Mouse (Mus musculus) neural tube, embryonic 11.5 days (tissue): ENCODE measurements around the gene Iapp. TPM values are rescaled to one million over a fixed set of nuclear protein-coding genes. Genes with fewer than 3 reads are reported as not detected.

Experiments used
- polyA plus RNA-seq: library from polyadenylated mRNA; unstranded; fragments of >200 nt; fragmentation: Nextera tagmentation; extraction: Ambion mirVana; gene quantifications from 2 replicates; pipeline ENCODE4 v1.2.1, GENCODE M21; 2014

Gene Iapp
- polyA plus RNA-seq, 1 experiment from 2014 or later = not detected

Other genes starting within 250 kb of the Iapp start
- gene Slco1a6, start 89.9 kb upstream of the Iapp start, polyA plus RNA-seq = not detected in 2 replicates
- 0.12 and 0.14 TPM in 2 replicates for gene Slco1a5, start 24.6 kb downstream of the Iapp start, polyA plus RNA-seq
- 16.6 and 22.2 TPM in 2 replicates for gene Pyroxd1, start 47.2 kb downstream of the Iapp start, polyA plus RNA-seq
- gene Recql, start 88.7 kb downstream of the Iapp start, polyA plus RNA-seq = 37.6 and 37.9 TPM in 2 replicates
- 120 and 122 TPM in 2 replicates for gene Golt1b, start 88.8 kb downstream of the Iapp start, polyA plus RNA-seq
- gene Spx, start 115.0 kb downstream of the Iapp start, polyA plus RNA-seq = 0.56 and 0.78 TPM in 2 replicates
- gene Gys2, start 174.7 kb downstream of the Iapp start, polyA plus RNA-seq = not detected in 2 replicates
- gene Ldhb, start 209.5 kb downstream of the Iapp start, polyA plus RNA-seq = 517 and 530 TPM in 2 replicates